Mouse (Mus musculus): ENCODE results near the gene 1810055G02Rik. TPM values are rescaled to one million over a fixed set of nuclear protein-coding genes. Genes with fewer than 3 reads are reported as not detected.

1810055G02Rik gene
- polyA plus RNA-seq, 1 experiment from 2014 or later: 38.9 TPM

- Histone ChIP-seq H3K36me3 (ENCODE audit: control insufficient read depth, insufficient read depth, low read length) (no peaks in the 10 kb centered on the region), H3K4me2 (no peak overlapping the region), H3K4me1 (ENCODE audit: control insufficient read depth, insufficient read depth, low read length) (no peaks in the 10 kb centered on the region), H3K9me3 (ENCODE audit: control insufficient read depth, low read length) (peaks cover 2% of the 10 kb centered on the region; the same call in 1 of the 2 replicates), H3K4me3 (ENCODE audit: low read depth, low read length) (no peak overlapping the region), H3K27ac (ENCODE audit: low read depth, low read length) (no peak overlapping the region), H3K27me3 (ENCODE audit: control insufficient read depth, insufficient read depth, low read length) (no peaks in the 10 kb centered on the region), H3K9ac (ENCODE audit: low read length) (no peak overlapping the region)
- peak; percentile 44 for DNase-seq (ENCODE audit: low spot score, missing footprints)
- ATAC-seq (ENCODE audit: low FRiP score): no peak
- 66% methylated on average over 8 of the region's 8 CpGs for WGBS
Observed at GRCm38 (mm10) chr19:3752621-3753239, 44.6 kb downstream of the 1810055G02Rik start.

GRCm38 (mm10) chr19:3753240-3753633 is 45.1 kb downstream of the 1810055G02Rik start:
- Histone ChIP-seq H3K27ac (ENCODE audit: low read depth, low read length) (no peak overlapping the region), H3K27me3 (ENCODE audit: control insufficient read depth, insufficient read depth, low read length) (no peaks in the 10 kb centered on the region), H3K9ac (ENCODE audit: low read length) (no peak overlapping the region), H3K36me3 (ENCODE audit: control insufficient read depth, insufficient read depth, low read length) (no peaks in the 10 kb centered on the region), H3K4me2 (no peak overlapping the region), H3K4me3 (ENCODE audit: low read depth, low read length) (no peak overlapping the region), H3K9me3 (ENCODE audit: control insufficient read depth, low read length) (peaks cover 2% of the 10 kb centered on the region; the same call in 1 of the 2 replicates), H3K4me1 (ENCODE audit: control insufficient read depth, insufficient read depth, low read length) (no peaks in the 10 kb centered on the region)
- ATAC-seq (ENCODE audit: low FRiP score) (no peak), DNase-seq (ENCODE audit: low spot score, missing footprints) (peak; percentile 65)
- WGBS: 76% methylated on average over 1 of the region's 1 CpGs

- Histone ChIP-seq H3K4me1 (ENCODE audit: control insufficient read depth, insufficient read depth, low read length) (no peaks in the 10 kb centered on the region), H3K27ac (ENCODE audit: low read depth, low read length) (no peak overlapping the region), H3K27me3 (ENCODE audit: control insufficient read depth, insufficient read depth, low read length) (no peaks in the 10 kb centered on the region), H3K4me3 (ENCODE audit: low read depth, low read length) (no peak overlapping the region), H3K4me2 (no peak overlapping the region), H3K9me3 (ENCODE audit: control insufficient read depth, low read length) (no peaks in the 10 kb centered on the region), H3K36me3 (ENCODE audit: control insufficient read depth, insufficient read depth, low read length) (no peaks in the 10 kb centered on the region), H3K9ac (ENCODE audit: low read length) (no peak overlapping the region)
- ATAC-seq (ENCODE audit: low FRiP score) (no peak), DNase-seq (ENCODE audit: low spot score, missing footprints) (peak; percentile 54)
- WGBS: 61% methylated on average over 8 of the region's 8 CpGs
Observed at GRCm38 (mm10) chr19:3753738-3754137, 45.6 kb downstream of the 1810055G02Rik start.

GRCm38 (mm10) chr19:3757861-3758260 is 49.8 kb downstream of the 1810055G02Rik start:
- Histone ChIP-seq H3K4me2 (no peak overlapping the region), H3K4me1 (ENCODE audit: control insufficient read depth, insufficient read depth, low read length) (no peaks in the 10 kb centered on the region), H3K36me3 (ENCODE audit: control insufficient read depth, insufficient read depth, low read length) (no peaks in the 10 kb centered on the region), H3K9me3 (ENCODE audit: control insufficient read depth, low read length) (no peaks in the 10 kb centered on the region), H3K27ac (ENCODE audit: low read depth, low read length) (no peak overlapping the region), H3K9ac (ENCODE audit: low read length) (no peak overlapping the region), H3K4me3 (ENCODE audit: low read depth, low read length) (no peak overlapping the region), H3K27me3 (ENCODE audit: control insufficient read depth, insufficient read depth, low read length) (no peaks in the 10 kb centered on the region)
- WGBS: 56% methylated on average over 1 of the region's 1 CpGs
- no peak for DNase-seq (ENCODE audit: low spot score, missing footprints)
- ATAC-seq (ENCODE audit: low FRiP score): no peak

- Histone ChIP-seq H3K4me2 (no peak overlapping the region), H3K4me3 (ENCODE audit: low read depth, low read length) (no peak overlapping the region)
- no peak for ATAC-seq (ENCODE audit: low FRiP score)
Observed at GRCm38 (mm10) chr19:3765221-3765820, 57.2 kb downstream of the 1810055G02Rik start.

GRCm38 (mm10) chr19:3766378-3766777 is 58.3 kb downstream of the 1810055G02Rik start:
- Histone ChIP-seq H3K9me3 (ENCODE audit: control insufficient read depth, low read length) (no peaks in the 10 kb centered on the region), H3K4me3 (ENCODE audit: low read depth, low read length) (no peak overlapping the region), H3K36me3 (ENCODE audit: control insufficient read depth, insufficient read depth, low read length) (no peaks in the 10 kb centered on the region; the same call in 1 of the 2 replicates), H3K4me1 (ENCODE audit: control insufficient read depth, insufficient read depth, low read length) (peaks cover 13% of the 10 kb centered on the region), H3K9ac (ENCODE audit: low read length) (no peak overlapping the region), H3K27ac (ENCODE audit: low read depth, low read length) (no peak overlapping the region), H3K4me2 (peak overlapping the region; percentile 95), H3K27me3 (ENCODE audit: control insufficient read depth, insufficient read depth, low read length) (no peaks in the 10 kb centered on the region)
- ATAC-seq (ENCODE audit: low FRiP score) (no peak), DNase-seq (ENCODE audit: low spot score, missing footprints) (no peak)
- 91% methylated on average over 5 of the region's 5 CpGs for WGBS

More at GRCm38 (mm10) chr19:3765221-3765820, 57.2 kb downstream of the 1810055G02Rik start:
- no peak overlapping the region for H3K9ac ChIP-seq (ENCODE audit: low read length)
- no peak overlapping the region for H3K27ac ChIP-seq (ENCODE audit: low read depth, low read length)
- WGBS: 85% methylated on average over 4 of the region's 4 CpGs
- H3K4me1 ChIP-seq (ENCODE audit: control insufficient read depth, insufficient read depth, low read length): peaks cover 12% of the 10 kb centered on the region
- H3K36me3 ChIP-seq (ENCODE audit: control insufficient read depth, insufficient read depth, low read length): no peaks in the 10 kb centered on the region; the same call in 1 of the 2 replicates
- no peaks in the 10 kb centered on the region for H3K9me3 ChIP-seq (ENCODE audit: control insufficient read depth, low read length)
- H3K27me3 ChIP-seq (ENCODE audit: control insufficient read depth, insufficient read depth, low read length): no peaks in the 10 kb centered on the region
- no peak for DNase-seq (ENCODE audit: low spot score, missing footprints)

- no peaks in the 10 kb centered on the region for H3K27me3 ChIP-seq (ENCODE audit: control insufficient read depth, insufficient read depth, low read length)
- peak within 1 kb of the TSS; percentile 100 for H3K27ac ChIP-seq (ENCODE audit: low read depth, low read length)
- H3K9ac ChIP-seq (ENCODE audit: low read length): peak within 1 kb of the TSS; percentile 100
- peak within 1 kb of the TSS; percentile 99 for H3K4me3 ChIP-seq (ENCODE audit: low read depth, low read length)
- H3K9me3 ChIP-seq (ENCODE audit: control insufficient read depth, low read length): no peaks in the 10 kb centered on the region
- H3K4me2 ChIP-seq: peak within 1 kb of the TSS; percentile 95
- ATAC-seq (ENCODE audit: low FRiP score) (peak; percentile 69), DNase-seq (ENCODE audit: low spot score, missing footprints) (no peak)
- peaks cover 13% of the 10 kb centered on the region for H3K4me1 ChIP-seq (ENCODE audit: control insufficient read depth, insufficient read depth, low read length)
- under 1% methylated on average over 39 of the region's 39 CpGs for WGBS
- H3K36me3 ChIP-seq (ENCODE audit: control insufficient read depth, insufficient read depth, low read length): no peaks in the 10 kb centered on the region; the same call in 1 of the 2 replicates
Observed at GRCm38 (mm10) chr19:3767276-3767780, 59.2 kb downstream of the 1810055G02Rik start, which contains the start of gene Kmt5b. Gene Kmt5b (plus strand): TSS chr19:3767421.
